Mouse (Mus musculus): ENCODE results near the gene Rabgap1l. TPM values are rescaled to one million over a fixed set of nuclear protein-coding genes. Genes with fewer than 3 reads are reported as not detected.

Gene Rabgap1l
- polyA plus RNA-seq, 1 experiment from 2014 or later = 69.3 TPM

- no peak for DNase-seq (ENCODE audit: low spot score)
- H3K9me3 ChIP-seq (ENCODE audit: control insufficient read depth, low read length) = no peaks in the 10 kb centered on the region
- 80% methylated on average over 4 of the region's 4 CpGs for WGBS
- H3K27ac ChIP-seq (ENCODE audit: low read depth, low read length) = no peak overlapping the region
- H3K9ac ChIP-seq (ENCODE audit: low read depth, low read length) = no peak overlapping the region
- no peak for ATAC-seq (replicated peaks; ENCODE audit: low FRiP score)
- H3K4me3 ChIP-seq (ENCODE audit: low read depth, low read length) = no peak overlapping the region
- H3K27me3 ChIP-seq (replicated peaks; ENCODE audit: control insufficient read depth, insufficient read depth, low read length) = no peaks in the 10 kb centered on the region
- H3K4me1 ChIP-seq (replicated peaks; ENCODE audit: control insufficient read depth, insufficient read depth, low read length) = peaks cover 10% of the 10 kb centered on the region; the same call in 1 of the 2 replicates
- no peak overlapping the region for H3K4me2 ChIP-seq
- H3K36me3 ChIP-seq (ENCODE audit: control insufficient read depth, insufficient read depth, low read length) = no peaks in the 10 kb centered on the region
Measured at GRCm38 (mm10) chr1:160262415-160262814, 530.6 kb downstream of the Rabgap1l start.

GRCm38 (mm10) chr1:160261849-160262248 lies 531.2 kb downstream of the Rabgap1l start:
- Histone ChIP-seq H3K4me1 (replicated peaks; ENCODE audit: control insufficient read depth, insufficient read depth, low read length) (peaks cover 10% of the 10 kb centered on the region; the same call in 1 of the 2 replicates), H3K4me3 (ENCODE audit: low read depth, low read length) (no peak overlapping the region), H3K27ac (ENCODE audit: low read depth, low read length) (no peak overlapping the region), H3K27me3 (replicated peaks; ENCODE audit: control insufficient read depth, insufficient read depth, low read length) (no peaks in the 10 kb centered on the region), H3K9ac (ENCODE audit: low read depth, low read length) (no peak overlapping the region), H3K4me2 (no peak overlapping the region), H3K36me3 (ENCODE audit: control insufficient read depth, insufficient read depth, low read length) (no peaks in the 10 kb centered on the region), H3K9me3 (ENCODE audit: control insufficient read depth, low read length) (no peaks in the 10 kb centered on the region)
- 86% methylated on average over 2 of the region's 2 CpGs for WGBS
- DNase-seq (ENCODE audit: low spot score) (no peak), ATAC-seq (replicated peaks; ENCODE audit: low FRiP score) (no peak)

- 78% methylated on average over 4 of the region's 4 CpGs for WGBS
- H3K9ac ChIP-seq (ENCODE audit: low read depth, low read length) = no peak overlapping the region
- H3K4me1 ChIP-seq (replicated peaks; ENCODE audit: control insufficient read depth, insufficient read depth, low read length) = peaks cover 10% of the 10 kb centered on the region; the same call in 1 of the 2 replicates
- H3K4me3 ChIP-seq (ENCODE audit: low read depth, low read length) = no peak overlapping the region
- H3K27me3 ChIP-seq (replicated peaks; ENCODE audit: control insufficient read depth, insufficient read depth, low read length) = no peaks in the 10 kb centered on the region
- no peak for DNase-seq (ENCODE audit: low spot score)
- H3K36me3 ChIP-seq (ENCODE audit: control insufficient read depth, insufficient read depth, low read length) = no peaks in the 10 kb centered on the region
- no peak overlapping the region for H3K4me2 ChIP-seq
- no peaks in the 10 kb centered on the region for H3K9me3 ChIP-seq (ENCODE audit: control insufficient read depth, low read length)
- no peak for ATAC-seq (replicated peaks; ENCODE audit: low FRiP score)
- H3K27ac ChIP-seq (ENCODE audit: low read depth, low read length) = no peak overlapping the region
Measured at GRCm38 (mm10) chr1:160260605-160261004, 532.4 kb downstream of the Rabgap1l start.

GRCm38 (mm10) chr1:160259884-160260283 lies 533.1 kb downstream of the Rabgap1l start:
- Histone ChIP-seq H3K27ac (ENCODE audit: low read depth, low read length) (no peak overlapping the region), H3K36me3 (ENCODE audit: control insufficient read depth, insufficient read depth, low read length) (no peaks in the 10 kb centered on the region), H3K27me3 (replicated peaks; ENCODE audit: control insufficient read depth, insufficient read depth, low read length) (no peaks in the 10 kb centered on the region), H3K4me3 (ENCODE audit: low read depth, low read length) (no peak overlapping the region), H3K4me2 (no peak overlapping the region), H3K9ac (ENCODE audit: low read depth, low read length) (no peak overlapping the region), H3K4me1 (replicated peaks; ENCODE audit: control insufficient read depth, insufficient read depth, low read length) (peaks cover 10% of the 10 kb centered on the region; the same call in 1 of the 2 replicates), H3K9me3 (ENCODE audit: control insufficient read depth, low read length) (no peaks in the 10 kb centered on the region)
- DNase-seq (ENCODE audit: low spot score) = no peak
- no peak for ATAC-seq (replicated peaks; ENCODE audit: low FRiP score)
- 68% methylated on average over 7 of the region's 7 CpGs for WGBS

GRCm38 (mm10) chr1:160253108-160253507 lies 539.9 kb downstream of the Rabgap1l start:
- no peaks in the 10 kb centered on the region for H3K9me3 ChIP-seq (ENCODE audit: control insufficient read depth, low read length)
- 79% methylated on average over 2 of the region's 2 CpGs for WGBS
- no peak overlapping the region for H3K4me3 ChIP-seq (ENCODE audit: low read depth, low read length)
- H3K4me2 ChIP-seq = no peak overlapping the region
- H3K9ac ChIP-seq (ENCODE audit: low read depth, low read length) = no peak overlapping the region
- DNase-seq (ENCODE audit: low spot score) (no peak), ATAC-seq (replicated peaks; ENCODE audit: low FRiP score) (no peak)
- H3K36me3 ChIP-seq (ENCODE audit: control insufficient read depth, insufficient read depth, low read length) = no peaks in the 10 kb centered on the region
- no peak overlapping the region for H3K27ac ChIP-seq (ENCODE audit: low read depth, low read length)
- H3K27me3 ChIP-seq (replicated peaks; ENCODE audit: control insufficient read depth, insufficient read depth, low read length) = no peaks in the 10 kb centered on the region
- H3K4me1 ChIP-seq (replicated peaks; ENCODE audit: control insufficient read depth, insufficient read depth, low read length) = no peaks in the 10 kb centered on the region

GRCm38 (mm10) chr1:160251388-160252007 lies 541.5 kb downstream of the Rabgap1l start:
- no peak for DNase-seq (ENCODE audit: low spot score)
- Histone ChIP-seq H3K4me2 (no peak overlapping the region), H3K36me3 (ENCODE audit: control insufficient read depth, insufficient read depth, low read length) (no peaks in the 10 kb centered on the region), H3K4me3 (ENCODE audit: low read depth, low read length) (no peak overlapping the region), H3K9me3 (ENCODE audit: control insufficient read depth, low read length) (no peaks in the 10 kb centered on the region), H3K27me3 (replicated peaks; ENCODE audit: control insufficient read depth, insufficient read depth, low read length) (no peaks in the 10 kb centered on the region), H3K9ac (ENCODE audit: low read depth, low read length) (no peak overlapping the region), H3K27ac (ENCODE audit: low read depth, low read length) (no peak overlapping the region), H3K4me1 (replicated peaks; ENCODE audit: control insufficient read depth, insufficient read depth, low read length) (no peaks in the 10 kb centered on the region)
- no peak for ATAC-seq (replicated peaks; ENCODE audit: low FRiP score)
- WGBS = 75% methylated on average over 5 of the region's 5 CpGs

- Histone ChIP-seq H3K9ac (ENCODE audit: low read depth, low read length) (no peak overlapping the region), H3K27me3 (replicated peaks; ENCODE audit: control insufficient read depth, insufficient read depth, low read length) (no peaks in the 10 kb centered on the region), H3K4me1 (replicated peaks; ENCODE audit: control insufficient read depth, insufficient read depth, low read length) (no peaks in the 10 kb centered on the region), H3K4me2 (no peak overlapping the region), H3K36me3 (ENCODE audit: control insufficient read depth, insufficient read depth, low read length) (no peaks in the 10 kb centered on the region), H3K9me3 (ENCODE audit: control insufficient read depth, low read length) (no peaks in the 10 kb centered on the region), H3K4me3 (ENCODE audit: low read depth, low read length) (no peak overlapping the region), H3K27ac (ENCODE audit: low read depth, low read length) (no peak overlapping the region)
- ATAC-seq (replicated peaks; ENCODE audit: low FRiP score) (no peak), DNase-seq (ENCODE audit: low spot score) (no peak)
- 55% methylated on average over 4 of the region's 4 CpGs for WGBS
Measured at GRCm38 (mm10) chr1:160250782-160251181, 542.2 kb downstream of the Rabgap1l start.

DNA sequence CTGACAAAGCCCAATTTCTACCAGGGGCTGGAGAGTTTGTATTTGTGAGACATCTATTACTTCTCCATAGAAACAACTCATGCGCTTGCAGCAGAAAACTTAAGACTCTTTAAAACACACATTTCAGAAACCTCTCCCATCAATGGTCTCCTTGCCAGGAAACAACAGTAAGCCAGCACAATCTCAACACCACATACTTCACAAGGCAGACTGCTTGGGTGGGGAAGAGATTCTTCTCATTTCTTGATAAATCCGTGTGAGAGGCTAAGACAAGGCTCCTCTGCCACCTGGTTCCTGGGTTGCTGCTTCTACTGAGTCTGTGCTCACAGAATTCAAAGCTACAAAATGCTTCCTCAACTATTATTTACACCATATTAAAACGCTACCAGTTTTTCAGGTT lies 543.2 kb downstream of the Rabgap1l start:
- Histone ChIP-seq H3K27me3 (replicated peaks; ENCODE audit: control insufficient read depth, insufficient read depth, low read length) (no peaks in the 10 kb centered on the region), H3K4me1 (replicated peaks; ENCODE audit: control insufficient read depth, insufficient read depth, low read length) (no peaks in the 10 kb centered on the region), H3K4me3 (ENCODE audit: low read depth, low read length) (no peak overlapping the region), H3K9me3 (ENCODE audit: control insufficient read depth, low read length) (no peaks in the 10 kb centered on the region), H3K4me2 (no peak overlapping the region), H3K27ac (ENCODE audit: low read depth, low read length) (no peak overlapping the region), H3K36me3 (ENCODE audit: control insufficient read depth, insufficient read depth, low read length) (no peaks in the 10 kb centered on the region), H3K9ac (ENCODE audit: low read depth, low read length) (no peak overlapping the region)
- no peak for ATAC-seq (replicated peaks; ENCODE audit: low FRiP score)
- DNase-seq (ENCODE audit: low spot score) = no peak
- 61% methylated on average over 3 of the region's 3 CpGs for WGBS

DNA sequence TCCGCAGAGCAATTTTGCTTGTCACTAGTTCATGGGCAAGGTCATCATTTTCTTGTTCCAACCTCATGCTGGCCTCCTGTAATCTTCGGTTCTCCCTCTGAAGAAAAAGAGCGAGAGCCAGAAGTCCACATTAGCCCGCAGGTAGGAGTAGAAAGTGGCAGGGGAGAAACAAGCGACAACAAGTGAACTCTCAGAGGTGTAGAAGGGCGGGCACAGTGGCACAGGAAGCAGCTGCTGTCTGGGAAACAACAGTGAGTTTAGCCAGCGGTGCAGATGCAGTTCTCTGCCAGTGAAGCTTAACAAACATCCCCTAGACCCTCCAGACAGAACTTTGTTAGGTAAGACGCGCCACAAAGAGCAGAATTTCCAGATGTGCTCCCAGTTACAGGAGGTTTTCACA lies 545.5 kb downstream of the Rabgap1l start:
- Histone ChIP-seq H3K27ac (ENCODE audit: low read depth, low read length) (no peak overlapping the region), H3K4me1 (replicated peaks; ENCODE audit: control insufficient read depth, insufficient read depth, low read length) (no peaks in the 10 kb centered on the region), H3K4me3 (ENCODE audit: low read depth, low read length) (no peak overlapping the region), H3K9me3 (ENCODE audit: control insufficient read depth, low read length) (no peaks in the 10 kb centered on the region), H3K9ac (ENCODE audit: low read depth, low read length) (no peak overlapping the region), H3K4me2 (no peak overlapping the region), H3K36me3 (ENCODE audit: control insufficient read depth, insufficient read depth, low read length) (no peaks in the 10 kb centered on the region), H3K27me3 (replicated peaks; ENCODE audit: control insufficient read depth, insufficient read depth, low read length) (no peaks in the 10 kb centered on the region)
- ATAC-seq (replicated peaks; ENCODE audit: low FRiP score) = no peak
- 82% methylated on average over 9 of the region's 9 CpGs for WGBS
- no peak for DNase-seq (ENCODE audit: low spot score)

Data from liver, embryonic 11.5 days (tissue).